Mouse (Mus musculus) forebrain, embryonic 11.5 days (tissue): ENCODE data around the gene Strn4. TPM values are rescaled to one million over a fixed set of nuclear protein-coding genes. Genes with fewer than 3 reads are reported as not detected.

Experiments
- ATAC-seq: fragments of 200-750 bp; cut with Nextera tagmentation; replicated peaks from 2 replicates; pipeline ENCODE4 v1.8.0; 2017; ENCODE audit warnings: moderate TSS enrichment; ENCODE audit not compliant: low FRiP score
- DNase-seq: peaks from one replicate; pipeline ENCODE4 v3.0.0-alpha.2; 2017; ENCODE audit warnings: low spot score
- H3K27ac ChIP-seq: fragments of 300-500 bp; sonication (generic); 2 replicates; pipeline ENCODE4 v1.5.1; 2014; ENCODE audit warnings: low read depth, low read length
- H3K27me3 ChIP-seq: fragments of 300-500 bp; sonication (generic); 2 replicates; pipeline ENCODE4 v1.6.1; 2014; ENCODE audit warnings: mild to moderate bottlenecking, low read length, mixed read lengths; ENCODE audit not compliant: control insufficient read depth, insufficient read depth
- H3K36me3 ChIP-seq: fragments of 300-500 bp; sonication (generic); 2 replicates; pipeline ENCODE4 v1.6.1; 2014; ENCODE audit warnings: mild to moderate bottlenecking, low read length, moderate library complexity, mixed read lengths; ENCODE audit not compliant: control insufficient read depth, insufficient read depth
- H3K4me1 ChIP-seq: fragments of 300-500 bp; sonication (generic); replicated peaks from 2 replicates; pipeline ENCODE4 v1.6.1; 2014; ENCODE audit warnings: low read length, mixed read lengths; ENCODE audit not compliant: control insufficient read depth, insufficient read depth
- H3K4me2 ChIP-seq: fragments of 300-500 bp; sonication (generic); 2 replicates; pipeline ENCODE4 v1.6.1; 2014; ENCODE audit warnings: low read depth, mild to moderate bottlenecking, low read length, moderate library complexity, mixed read lengths; ENCODE audit not compliant: severe bottlenecking
- H3K4me3 ChIP-seq: fragments of 300-500 bp; sonication (generic); 2 replicates; pipeline ENCODE4 v1.5.1; 2014; ENCODE audit warnings: low read depth, low read length
- H3K9ac ChIP-seq: fragments of 300-500 bp; sonication (generic); 2 replicates; pipeline ENCODE4 v1.6.1; 2014; ENCODE audit warnings: low read length
- H3K9me3 ChIP-seq: fragments of 300-500 bp; sonication (generic); 2 replicates; pipeline ENCODE4 v1.6.1; 2016; ENCODE audit warnings: low read length, mixed read lengths; ENCODE audit not compliant: control insufficient read depth
- WGBS: fragments of 180-500 bp; shearing (Covaris S2); extraction: QIAGEN DNeasy Blood & Tissue Kit; methylation state at CpG from one replicate; pipeline ENCODE4 v1.1.7; 2014; 5-methylcytosine and 5-hydroxymethylcytosine counted together
- polyA plus RNA-seq: library from polyadenylated mRNA; unstranded; fragments of >200 nt; fragmentation: Nextera tagmentation; extraction: Ambion mirVana; gene quantifications from 2 replicates; pipeline ENCODE4 v1.2.1, GENCODE M21; 2014

Strn4 gene
- polyA plus RNA-seq, 1 experiment from 2014 or later = 137 TPM

DNA sequence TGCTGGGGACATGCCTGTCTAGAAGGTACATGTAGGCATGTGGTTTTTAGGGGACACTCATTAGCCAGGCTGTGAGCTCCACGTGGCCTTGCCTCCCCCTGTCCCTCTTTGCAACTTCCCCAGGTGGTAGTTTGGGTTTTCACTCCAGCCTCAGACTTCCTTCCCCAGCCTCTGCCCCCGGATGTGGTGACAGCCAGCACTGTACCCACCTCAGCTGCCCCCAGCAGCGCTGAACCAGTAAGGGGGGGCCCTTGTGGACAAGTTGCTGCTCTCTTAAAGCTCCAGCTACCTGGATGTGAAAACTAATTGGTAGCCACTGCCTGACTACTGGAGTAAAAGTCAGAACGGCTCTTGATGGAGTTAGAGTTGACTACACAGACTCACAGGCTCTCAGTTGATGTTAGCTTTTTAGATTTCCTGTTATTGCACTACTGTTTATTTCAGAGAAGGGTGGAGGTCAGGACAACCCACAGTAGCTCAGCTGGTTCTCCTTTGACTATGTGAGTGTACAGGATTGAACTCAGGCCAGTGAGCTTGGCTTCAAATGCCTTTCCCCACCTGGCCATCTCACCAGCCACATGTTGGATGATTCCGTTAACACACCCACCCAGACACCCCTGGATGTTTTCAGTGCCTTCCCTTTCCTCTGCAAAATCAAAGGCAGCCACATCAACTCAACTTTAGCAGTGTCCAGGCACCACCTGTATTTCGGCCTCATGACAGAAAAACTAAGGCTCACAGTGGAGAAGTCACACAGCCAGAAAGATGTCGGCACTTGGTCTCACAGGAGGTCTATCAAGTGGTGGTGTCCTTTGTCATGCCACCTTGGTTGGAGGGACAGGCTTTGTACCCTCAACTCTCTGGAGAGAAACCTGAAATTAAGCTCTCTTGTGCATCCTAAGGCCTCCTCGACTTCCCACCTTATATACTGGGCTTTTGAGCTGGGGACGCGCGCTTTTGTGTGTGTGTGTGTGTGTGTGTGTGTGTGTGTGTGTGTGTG is 26.2 kb downstream of the Strn4 start:
- no peaks in the 10 kb centered on the region for H3K9me3 ChIP-seq
- H3K9ac ChIP-seq = peak overlapping the region; percentile 76
- DNase-seq = no peak
- peak; percentile 3; the same call in 1 of the 2 replicates for ATAC-seq
- H3K36me3 ChIP-seq = peaks cover 3% of the 10 kb centered on the region; the same call in 1 of the 2 replicates
- 0 out of 2 replicates have a peak overlapping the region, but pooled peaks have one; percentile 25 for H3K27ac ChIP-seq
- 48% methylated on average over 11 of the region's 11 CpGs for WGBS
- H3K4me1 ChIP-seq = peaks cover 8% of the 10 kb centered on the region
- H3K27me3 ChIP-seq = no peaks in the 10 kb centered on the region
- peak overlapping the region; percentile 97 for H3K4me2 ChIP-seq
- H3K4me3 ChIP-seq = peak overlapping the region; percentile 59; the same call in 1 of the 2 replicates

DNA sequence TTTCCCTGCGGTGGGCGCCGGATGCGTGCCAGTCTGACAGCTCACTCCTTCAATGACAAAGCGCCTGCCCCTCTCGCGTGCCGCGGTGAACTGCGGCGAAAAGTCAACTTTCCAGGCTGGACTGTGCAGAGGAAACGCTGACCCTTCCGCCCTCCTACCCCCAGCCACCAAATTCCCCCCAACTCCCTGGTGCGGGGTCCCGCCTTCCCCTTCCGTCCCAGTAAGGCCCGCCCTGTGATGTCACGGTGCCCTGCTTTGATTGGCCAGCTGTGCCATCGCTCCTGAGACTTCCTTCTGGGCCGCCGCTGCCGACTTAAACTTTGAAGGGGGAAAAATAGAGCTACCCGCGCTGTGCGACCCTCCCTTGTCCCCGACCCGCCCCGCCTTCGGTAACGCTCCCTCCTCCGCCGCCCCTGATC is 27.0 kb downstream of the Strn4 start, which contains the start of gene Prkd2:
Gene Prkd2 (plus strand): TSS at position 258 of the 419 bp plus-strand sequence.
- DNase-seq (peak; percentile 94), ATAC-seq (peak; percentile 90)
- peaks cover 2% of the 10 kb centered on the region; the same call in 1 of the 2 replicates for H3K36me3 ChIP-seq
- no peaks in the 10 kb centered on the region for H3K27me3 ChIP-seq
- H3K9me3 ChIP-seq = no peaks in the 10 kb centered on the region
- WGBS = under 1% methylated on average over 32 of the region's 32 CpGs
- H3K27ac ChIP-seq = peak within 1 kb of the TSS; percentile 34; the same call in 1 of the 2 replicates
- H3K9ac ChIP-seq = peak within 1 kb of the TSS; percentile 76
- H3K4me2 ChIP-seq = peak within 1 kb of the TSS; percentile 97
- H3K4me1 ChIP-seq = peaks cover 8% of the 10 kb centered on the region
- peak within 1 kb of the TSS; percentile 59 for H3K4me3 ChIP-seq

DNA sequence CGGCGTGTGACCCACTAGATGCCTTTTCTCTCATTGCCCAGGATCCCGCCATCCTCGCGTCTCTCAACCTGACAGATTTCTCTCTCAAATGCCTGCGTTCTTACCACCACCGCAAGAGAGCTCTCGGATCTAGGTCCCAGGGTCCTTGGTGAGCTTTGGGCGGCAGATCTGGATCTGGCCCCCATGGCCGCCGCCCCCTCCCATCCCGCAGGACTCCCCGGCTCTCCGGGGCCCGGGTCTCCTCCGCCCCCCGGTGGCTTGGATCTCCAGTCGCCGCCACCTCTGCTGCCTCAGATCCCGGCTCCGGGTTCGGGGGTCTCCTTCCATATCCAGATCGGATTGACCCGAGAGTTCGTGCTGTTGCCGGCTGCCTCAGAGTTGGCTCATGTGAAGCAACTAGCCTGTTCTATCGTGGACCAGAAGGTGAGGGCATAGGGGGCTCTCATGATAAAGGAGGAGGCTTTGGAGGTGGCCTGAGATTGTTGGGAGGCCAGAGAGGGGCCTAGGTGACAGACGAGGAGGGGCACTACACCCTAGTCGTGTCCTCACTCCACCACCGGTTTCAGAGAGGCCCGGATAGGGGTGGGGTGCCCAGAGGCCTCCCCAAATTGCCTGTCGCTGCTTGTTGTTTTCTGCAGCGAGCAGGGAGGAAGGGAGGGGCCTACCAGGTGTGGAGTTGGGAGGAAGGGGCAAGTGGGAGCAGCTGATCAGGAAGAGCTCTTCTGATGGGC is 27.9 kb downstream of the Strn4 start:
- Histone ChIP-seq H3K9me3 (no peaks in the 10 kb centered on the region), H3K4me2 (peak overlapping the region; percentile 97), H3K4me1 (peaks cover 8% of the 10 kb centered on the region), H3K36me3 (no peaks in the 10 kb centered on the region; the same call in 1 of the 2 replicates), H3K27ac (0 out of 2 replicates have a peak overlapping the region, but pooled peaks have one; percentile 34), H3K9ac (peak overlapping the region; percentile 76), H3K27me3 (no peaks in the 10 kb centered on the region), H3K4me3 (peak overlapping the region; percentile 59)
- 4% methylated on average over 33 of the region's 33 CpGs for WGBS
- DNase-seq = peak; percentile 67
- no peak for ATAC-seq

DNA sequence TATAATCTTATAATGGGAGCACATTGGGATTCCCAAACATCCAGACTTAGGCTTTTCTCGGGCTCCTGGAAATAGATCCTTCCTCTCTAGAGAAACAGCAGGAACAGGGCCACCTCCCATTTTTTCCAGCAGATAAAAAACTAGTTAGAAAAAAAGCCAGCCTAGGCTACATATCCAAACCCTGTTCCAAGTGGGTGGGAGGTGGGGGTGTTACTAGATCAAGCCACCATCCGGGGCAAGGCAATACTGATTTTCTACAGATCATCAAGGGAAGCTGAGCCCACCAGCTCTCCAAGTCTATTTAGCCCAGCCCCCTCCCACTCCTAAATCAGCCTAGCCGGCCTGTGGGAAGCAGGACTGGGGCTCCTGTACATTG is 29.0 kb downstream of the Strn4 start:
- H3K27ac ChIP-seq = no peak overlapping the region

DNA sequence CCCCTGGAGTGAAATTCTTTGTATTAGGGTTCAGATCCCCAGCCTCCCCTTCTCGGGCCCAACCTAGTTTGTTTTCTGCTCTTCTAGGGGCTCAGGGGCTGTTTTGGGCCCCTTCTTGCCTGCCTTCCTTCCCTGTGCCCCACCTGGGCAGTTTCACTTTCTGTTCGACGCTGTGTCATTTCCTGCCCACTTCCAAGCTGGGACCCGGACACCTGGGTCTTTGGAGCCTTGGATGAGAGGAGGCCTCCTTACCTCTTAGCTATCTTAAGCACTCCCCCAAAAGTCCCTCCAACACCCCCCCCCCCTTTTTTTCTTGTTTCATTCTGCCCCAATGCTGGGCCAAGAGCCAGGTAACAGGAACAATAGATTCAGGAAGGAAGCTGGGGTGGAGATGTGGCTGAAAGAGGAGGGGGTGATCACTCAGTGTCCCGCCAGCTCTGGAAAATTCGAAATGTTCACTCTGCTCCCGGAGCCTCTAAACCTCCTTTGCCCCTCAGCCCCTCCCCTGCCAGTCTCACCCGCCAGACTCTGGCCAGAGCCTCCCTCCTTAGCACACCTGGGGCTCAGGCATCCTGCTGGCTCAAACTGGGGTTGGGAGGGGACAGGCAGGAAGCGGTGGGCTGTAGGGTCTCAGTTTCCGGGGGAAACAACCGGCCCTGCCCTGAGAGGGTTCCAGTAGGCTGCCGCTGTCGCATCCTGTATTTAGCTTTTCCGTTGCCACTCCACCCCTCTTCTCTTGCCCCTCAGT is 29.6 kb downstream of the Strn4 start:
- Histone ChIP-seq H3K36me3 (no peaks in the 10 kb centered on the region; the same call in 1 of the 2 replicates), H3K4me1 (peaks cover 8% of the 10 kb centered on the region)

More for the DNA sequence above, 29.0 kb downstream of the Strn4 start:
- Histone ChIP-seq H3K4me3 (no peak overlapping the region), H3K4me1 (peaks cover 8% of the 10 kb centered on the region), H3K36me3 (no peaks in the 10 kb centered on the region; the same call in 1 of the 2 replicates), H3K9me3 (no peaks in the 10 kb centered on the region), H3K27me3 (no peaks in the 10 kb centered on the region), H3K9ac (peak overlapping the region; percentile 8; the same call in 1 of the 2 replicates), H3K4me2 (peak overlapping the region; percentile 24; the same call in 1 of the 2 replicates)
- no peak for DNase-seq
- no peak for ATAC-seq
- WGBS = 71% methylated on average over 3 of the region's 3 CpGs

DNA sequence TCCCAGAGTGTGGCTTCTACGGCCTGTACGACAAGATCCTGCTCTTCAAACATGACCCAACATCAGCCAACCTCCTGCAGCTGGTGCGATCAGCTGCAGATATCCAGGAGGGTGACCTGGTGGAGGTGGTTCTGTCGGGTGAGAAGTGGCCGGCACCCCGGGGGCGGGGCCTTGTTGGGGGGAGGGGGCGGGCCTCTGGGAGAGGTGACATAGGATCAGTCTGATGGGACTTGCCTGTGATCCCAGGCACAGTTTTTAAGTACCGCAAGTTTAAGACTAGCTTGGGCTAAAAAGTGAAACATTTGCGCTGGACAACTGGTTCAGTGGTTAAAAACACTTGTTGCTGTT is 30.1 kb downstream of the Strn4 start:
- no peak overlapping the region for H3K9ac ChIP-seq

More for the DNA sequence above, 29.6 kb downstream of the Strn4 start:
- 43% methylated on average over 14 of the region's 14 CpGs for WGBS
- Histone ChIP-seq H3K27me3 (no peaks in the 10 kb centered on the region), H3K9ac (peak overlapping the region; percentile 8; the same call in 1 of the 2 replicates), H3K4me3 (no peak overlapping the region), H3K4me2 (peak overlapping the region; percentile 24; the same call in 1 of the 2 replicates), H3K9me3 (no peaks in the 10 kb centered on the region), H3K27ac (no peak overlapping the region)
- DNase-seq = no peak
- ATAC-seq = no peak

DNA sequence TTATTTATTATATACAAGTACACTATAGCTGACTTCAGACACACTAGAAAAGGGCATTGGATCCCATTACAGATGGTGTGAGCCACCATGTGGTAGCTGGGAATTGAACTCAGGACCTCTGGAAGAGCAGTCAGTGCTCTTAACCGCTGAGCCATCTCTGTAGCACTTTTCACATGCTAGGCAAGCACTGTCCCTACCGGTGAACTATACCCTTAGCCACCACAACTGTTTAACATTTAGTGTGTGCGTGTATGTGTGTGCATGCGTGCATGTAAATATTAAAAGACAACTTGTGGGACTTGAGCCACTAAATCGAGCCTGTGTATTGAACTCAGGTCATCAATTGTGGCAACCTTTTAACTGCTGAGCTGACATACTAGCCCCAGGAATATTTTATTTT is 31.1 kb downstream of the Strn4 start:
- peaks cover 8% of the 10 kb centered on the region for H3K4me1 ChIP-seq
- H3K9ac ChIP-seq = no peak overlapping the region
- H3K4me3 ChIP-seq = no peak overlapping the region
- no peaks in the 10 kb centered on the region for H3K9me3 ChIP-seq
- no peak overlapping the region for H3K27ac ChIP-seq
- no peaks in the 10 kb centered on the region; the same call in 1 of the 2 replicates for H3K36me3 ChIP-seq
- no peaks in the 10 kb centered on the region for H3K27me3 ChIP-seq
- WGBS = 94% methylated on average over 5 of the region's 5 CpGs
- DNase-seq (no peak), ATAC-seq (no peak)
- no peak overlapping the region for H3K4me2 ChIP-seq

More for the DNA sequence above, 30.1 kb downstream of the Strn4 start:
- H3K36me3 ChIP-seq = no peaks in the 10 kb centered on the region; the same call in 1 of the 2 replicates
- no peak overlapping the region for H3K27ac ChIP-seq
- 31% methylated on average over 10 of the region's 10 CpGs for WGBS
- no peaks in the 10 kb centered on the region for H3K9me3 ChIP-seq
- peaks cover 8% of the 10 kb centered on the region for H3K4me1 ChIP-seq
- H3K4me3 ChIP-seq = no peak overlapping the region
- no peaks in the 10 kb centered on the region for H3K27me3 ChIP-seq
- ATAC-seq (no peak), DNase-seq (no peak)
- H3K4me2 ChIP-seq = peak overlapping the region; percentile 24; the same call in 1 of the 2 replicates
